Mouse (Mus musculus) urinary bladder, postnatal 14 days (tissue): ENCODE results near the gene Bub1b.
A peak's percentile ranks its signal among the peaks of the same experiment; 100 is the strongest.
"Not testable (repeated sequence)": the region's sequence is repeated elsewhere in the genome, so short reads cannot be mapped to it uniquely, and the experiment has no call there.

Experiments
- DNase-seq: peaks from one replicate; pipeline ENCODE4 v3.0.0; 2021; ENCODE audit warnings: low spot score

The Bub1b gene

GRCm38 (mm10) chr2:118597673-118598568 is at the start of gene Bub1b:
Gene Bub1b (plus strand): TSS chr2:118598211.
- DNase-seq, result peak; percentile 93

GRCm38 (mm10) chr2:118548421-118549221 is 49.4 kb upstream of the Bub1b start:
- DNase-seq, result no peak

GRCm38 (mm10) chr2:118549507-118550473 is 48.2 kb upstream of the Bub1b start, which contains the start of gene Bmf:
Gene Bmf (minus strand): TSS chr2:118549687.
- peak; percentile 100 for DNase-seq

GRCm38 (mm10) chr2:118551606-118552005 is 46.4 kb upstream of the Bub1b start:
- DNase-seq, result no peak

- not testable (repeated sequence) for DNase-seq
Measured at GRCm38 (mm10) chr2:118554356-118554990, 43.5 kb upstream of the Bub1b start.

- no peak for DNase-seq
Measured at GRCm38 (mm10) chr2:118558426-118558825, 39.6 kb upstream of the Bub1b start.

- no peak for DNase-seq
Measured at GRCm38 (mm10) chr2:118562015-118562414, 36.0 kb upstream of the Bub1b start.

GRCm38 (mm10) chr2:118562431-118562830 is 35.6 kb upstream of the Bub1b start:
- DNase-seq, result no peak

GRCm38 (mm10) chr2:118567179-118567578 is 30.8 kb upstream of the Bub1b start:
- DNase-seq, result no peak

GRCm38 (mm10) chr2:118570939-118571338 is 27.1 kb upstream of the Bub1b start:
- no peak for DNase-seq

- DNase-seq, result no peak
Measured at GRCm38 (mm10) chr2:118572183-118572836, 25.7 kb upstream of the Bub1b start.

- no peak for DNase-seq
Measured at GRCm38 (mm10) chr2:118573135-118573534, 24.9 kb upstream of the Bub1b start.

- DNase-seq, result peak; percentile 85
Measured at GRCm38 (mm10) chr2:118586013-118586412, 12.0 kb upstream of the Bub1b start.

- no peak for DNase-seq
Measured at GRCm38 (mm10) chr2:118587686-118588085, 10.3 kb upstream of the Bub1b start.

- DNase-seq, result no peak
Measured at GRCm38 (mm10) chr2:118591083-118591482, 6.9 kb upstream of the Bub1b start.

GRCm38 (mm10) chr2:118599087-118599486 is 1.1 kb downstream of the Bub1b start:
- DNase-seq, result no peak

GRCm38 (mm10) chr2:118601599-118602263 is 3.7 kb downstream of the Bub1b start:
- DNase-seq, result no peak

- no peak for DNase-seq
Measured at GRCm38 (mm10) chr2:118604091-118604490, 6.1 kb downstream of the Bub1b start.

GRCm38 (mm10) chr2:118606032-118606431 is 8.0 kb downstream of the Bub1b start:
- DNase-seq, result peak; percentile 36

- no peak for DNase-seq
Measured at GRCm38 (mm10) chr2:118606976-118607375, 9.0 kb downstream of the Bub1b start.
